ENCODE assay signal across 26 mouse cellular contexts in genomic region chr16:93962283-93962682, GRCm38 (mm10). TPM values are rescaled to one million over a fixed set of nuclear protein-coding genes. Genes with fewer than 3 reads are reported as not detected.
DNase-seq lines count a peak whose midpoint lies in the region; ATAC-seq and TF ChIP-seq lines count a peak whose summit lies in the region.
"Had no signal": no experiment of that assay in that cellular context is flagged by ENCODE, and none has a peak within 500 bp of the region (broad histone marks: within the 10 kb centered on the region; RNA-seq: fewer than 3 reads in every experiment).

No protein-coding gene starts in this region.

- WGBS in kidney, embryonic 14.5 days = 17% methylated on average over 5 of the region's 5 CpGs
- WGBS in hindbrain, postnatal 0 days = 81% methylated on average over 5 of the region's 5 CpGs

- TF ChIP-seq CTCF in hindbrain, postnatal 0 days (IDR thresholded peaks at IDR 0.05; ENCODE audit: low read depth) = no peak

- DNase-seq in kidney, postnatal 36 days = no peak
- DNase-seq in NIH3T3 (ENCODE audit: low read depth) = peak; percentile 44
- DNase-seq in gonadal fat pad, adult 2 months (ENCODE audit: low read depth) = peak; percentile 9
- DNase-seq in mesoderm, embryonic 11.5 days (ENCODE audit: low read depth, low spot score) = peak; percentile 34
- DNase-seq in spleen, postnatal 4 days (ENCODE audit: low spot score in 2 of 2) = no peak
- DNase-seq in hindbrain, postnatal 0 days (ENCODE audit: low spot score) = no peak
- DNase-seq: adrenal gland, postnatal 36 days; cerebellum, adult 11 months; cerebellum, adult 9-11 months; gastrocnemius, postnatal 25 days; heart, adult 2 months; heart, postnatal 14 days; liver, embryonic 13.5 days; lung, adult 2 months; lung, postnatal 14 days; retina, postnatal 1 day; thymus, postnatal 25 days had no signal

- H3K9me3 ChIP-seq in kidney, embryonic 14.5 days (ENCODE audit: control insufficient read depth, low read length) = no peaks in the 10 kb centered on the region
- H3K9me3 ChIP-seq in hindbrain, postnatal 0 days (ENCODE audit: low read length) = no peaks in the 10 kb centered on the region
- H3K9me3 ChIP-seq: heart, embryonic 13.5 days; hindbrain, embryonic 12.5 days; liver, embryonic 13.5 days; midbrain, embryonic 12.5 days; stomach, embryonic 15.5 days had no signal

- no peaks in the 10 kb centered on the region for H3K36me3 ChIP-seq in kidney, embryonic 14.5 days (ENCODE audit: control insufficient read depth, insufficient read depth, low read length)
- H3K36me3 ChIP-seq in hindbrain, postnatal 0 days (ENCODE audit: insufficient read depth, low read length) = no peaks in the 10 kb centered on the region
- H3K36me3 ChIP-seq: heart, embryonic 13.5 days; hindbrain, embryonic 12.5 days; liver, embryonic 13.5 days; midbrain, embryonic 12.5 days; stomach, embryonic 15.5 days had no signal

- H3K4me2 ChIP-seq in kidney, embryonic 14.5 days (replicated peaks; ENCODE audit: low read depth, low read length) = no peak overlapping the region
- H3K4me2 ChIP-seq in hindbrain, postnatal 0 days (ENCODE audit: low read depth, low read length) = no peak overlapping the region
- H3K4me2 ChIP-seq: heart, embryonic 13.5 days; hindbrain, embryonic 12.5 days; liver, embryonic 13.5 days; midbrain, embryonic 12.5 days; stomach, embryonic 15.5 days had no signal

- peaks cover 12% of the 10 kb centered on the region for H3K27me3 ChIP-seq in kidney, embryonic 14.5 days (ENCODE audit: control insufficient read depth, insufficient read depth, low read length)
- no peaks in the 10 kb centered on the region for H3K27me3 ChIP-seq in hindbrain, postnatal 0 days (ENCODE audit: insufficient read depth, low read length)
- H3K27me3 ChIP-seq: hindbrain, embryonic 12.5 days; stomach, embryonic 15.5 days had no signal

- H3K4me1 ChIP-seq in kidney, embryonic 14.5 days (ENCODE audit: control insufficient read depth, insufficient read depth, low read length) = 0 out of 2 replicates have a peak, but pooled peaks cover 1% of the 10 kb centered on the region
- H3K4me1 ChIP-seq in hindbrain, postnatal 0 days (ENCODE audit: insufficient read depth, low read length) = no peaks in the 10 kb centered on the region
- H3K4me1 ChIP-seq: heart, embryonic 13.5 days; hindbrain, embryonic 12.5 days; liver, embryonic 13.5 days; midbrain, embryonic 12.5 days; stomach, embryonic 15.5 days had no signal

- H3K9ac ChIP-seq in kidney, embryonic 14.5 days (ENCODE audit: low read depth, low read length) = no peak overlapping the region
- no peak overlapping the region for H3K9ac ChIP-seq in hindbrain, postnatal 0 days (replicated peaks; ENCODE audit: low read length)
- H3K9ac ChIP-seq: heart, embryonic 13.5 days; hindbrain, embryonic 12.5 days; liver, embryonic 13.5 days; midbrain, embryonic 12.5 days; stomach, embryonic 15.5 days had no signal

- ATAC-seq in kidney, embryonic 14.5 days (ENCODE audit: low FRiP score, low TSS enrichment) = peak; percentile 87
- no peak for ATAC-seq in hindbrain, postnatal 0 days
- ATAC-seq: forebrain, embryonic 14.5 days had no signal

- no peak overlapping the region for H3K27ac ChIP-seq in kidney, embryonic 14.5 days (ENCODE audit: low read depth, low read length)
- no peak overlapping the region for H3K27ac ChIP-seq in hindbrain, postnatal 0 days
- H3K27ac ChIP-seq: heart, adult 2 months; heart, embryonic 13.5 days; hindbrain, embryonic 12.5 days; liver, embryonic 13.5 days; midbrain, embryonic 12.5 days; stomach, embryonic 15.5 days had no signal

- no peak overlapping the region for H3K4me3 ChIP-seq in kidney, embryonic 14.5 days (ENCODE audit: low read length)
- H3K4me3 ChIP-seq in hindbrain, postnatal 0 days (ENCODE audit: low read length) = no peak overlapping the region
- H3K4me3 ChIP-seq: heart, adult 2 months; heart, embryonic 13.5 days; hindbrain, embryonic 12.5 days; liver, embryonic 13.5 days; midbrain, embryonic 12.5 days; stomach, embryonic 15.5 days had no signal

RNA-seq across cellular contexts. Expression of gene Cldn14, which starts 46.4 kb away (rescaled TPM):
- polyA plus RNA-seq in kidney, embryonic 14.5 days (2014; fragmentation: Nextera tagmentation; extraction: Ambion mirVana) = not detected in 2 replicates
- 72.7 and 87.6 TPM in 2 replicates for polyA plus RNA-seq in gonadal fat pad, adult 2 months (2012; rRNA removed)
- total RNA-seq in hindbrain, postnatal 0 days (2014; rRNA removed) = 1.0 TPM in 1 of 2 replicates, not detected in the other
- 0.23 and 0.28 TPM in 2 replicates for polyA plus RNA-seq in hindbrain, postnatal 0 days (2015; fragmentation: Nextera tagmentation; extraction: Ambion mirVana)
- total RNA-seq: adrenal gland, postnatal 36 days; gastrocnemius, postnatal 25 days; heart, adult 2 months; heart, postnatal 14 days; left cerebral cortex, adult 18-20 months; megakaryocyte progenitor cell, adult 5-6 weeks had no signal
- polyA plus RNA-seq: forebrain, embryonic 14.5 days; heart, adult 2 months; heart, embryonic 13.5 days; limb, embryonic 14.5 days; midbrain, embryonic 12.5 days had no signal

Comparison
In these comparisons a context has a peak if more than half of its experiments do, and no peak if none do; other contexts are left out.
1. DNase-seq: peak in NIH3T3 (single experiment), gonadal fat pad, adult 2 months (single experiment) and mesoderm, embryonic 11.5 days (single experiment); none in kidney, postnatal 36 days (0 of 2), spleen, postnatal 4 days (0 of 2) and hindbrain, postnatal 0 days (single experiment).
2. RNA of gene Cldn14, which starts 46.4 kb away (polyA plus RNA-seq): 72.7 to 87.6 TPM in gonadal fat pad, adult 2 months; 0.23 to 0.28 TPM in hindbrain, postnatal 0 days and not detected in kidney, embryonic 14.5 days; every median in the first group is over 10 times any median in the second.